In the genomic region with DNA sequence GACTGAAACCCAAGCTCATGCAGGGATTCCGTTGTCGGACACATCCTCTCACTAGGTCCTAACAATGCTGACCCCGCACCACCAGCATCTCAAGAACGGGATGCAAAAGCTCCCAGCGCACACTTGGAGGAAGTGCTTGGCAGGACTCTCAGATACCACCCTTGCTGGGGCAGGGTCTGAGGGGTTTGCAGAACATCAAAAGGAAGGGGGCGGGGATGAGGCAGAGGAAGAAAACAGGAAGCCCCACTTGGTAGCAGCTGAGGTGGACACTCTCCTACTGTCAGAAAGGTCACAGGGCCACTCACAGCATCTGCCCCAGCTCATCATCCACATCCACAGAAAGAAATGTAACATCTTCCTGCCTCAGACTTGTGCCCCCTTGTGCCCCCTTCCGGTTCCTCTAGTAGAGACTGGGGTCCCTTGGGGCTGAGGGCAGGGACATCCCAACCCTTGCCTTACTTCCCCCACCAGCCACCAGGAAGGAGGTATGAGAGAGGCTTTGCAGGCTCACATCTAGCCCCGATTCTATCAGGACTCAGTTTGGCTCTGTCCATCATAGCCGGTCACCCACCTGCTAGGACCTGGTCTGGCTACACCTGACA, we compare ENCODE assay signal across 19 mouse cellular contexts. TPM values are rescaled to one million over a fixed set of nuclear protein-coding genes. Genes with fewer than 3 reads are reported as not detected.
DNase-seq lines count a peak whose midpoint lies in the region; ATAC-seq and TF ChIP-seq lines count a peak whose summit lies in the region.
"Had no signal": no experiment of that assay in that cellular context is flagged by ENCODE, and none has a peak within 500 bp of the region (broad histone marks: within the 10 kb centered on the region; RNA-seq: fewer than 3 reads in every experiment).

No protein-coding gene starts in this region.

- no peak overlapping the region for H3K4me3 ChIP-seq in gastrocnemius, adult 2 months
- no peak overlapping the region for H3K4me3 ChIP-seq in hindbrain, embryonic 14.5 days (replicated peaks; ENCODE audit: low read length)
- H3K4me3 ChIP-seq: embryonic facial prominence, embryonic 15.5 days; limb, embryonic 12.5 days; midbrain, embryonic 10.5 days; neural tube, embryonic 15.5 days had no signal

- no peak for TF ChIP-seq CTCF in gastrocnemius, adult 2 months (IDR thresholded peaks at IDR 0.05)

- no peak for DNase-seq in gastrocnemius, adult 2 months
- no peak for DNase-seq in gastrocnemius, adult 8-10 months (ENCODE audit: low spot score in 2 of 2)
- DNase-seq in kidney, postnatal 10 days, result peak; percentile 60
- DNase-seq in kidney, postnatal 4 days, result no peak
- peak; percentile 55 to 56 for DNase-seq in spleen, adult 18-20 months
- DNase-seq in spleen, adult 12 weeks (ENCODE audit: low spot score), result no peak
- no peak for DNase-seq in left cerebral cortex, postnatal 36 days (ENCODE audit: low spot score in 2 of 2)
- no peak for DNase-seq in hindbrain, embryonic 14.5 days (ENCODE audit: low spot score)
- DNase-seq: cerebellum, adult 18-20 months; heart, postnatal 14 days; lung, postnatal 14 days; retina, postnatal 1 day; thymus, postnatal 14 days had no signal

- peaks cover 57% of the 10 kb centered on the region for H3K36me3 ChIP-seq in hindbrain, embryonic 14.5 days (replicated peaks; ENCODE audit: control insufficient read depth, insufficient read depth)
- H3K36me3 ChIP-seq: embryonic facial prominence, embryonic 15.5 days had no signal

- H3K9me3 ChIP-seq in hindbrain, embryonic 14.5 days (ENCODE audit: control insufficient read depth, low read length), result no peaks in the 10 kb centered on the region
- H3K9me3 ChIP-seq: embryonic facial prominence, embryonic 15.5 days; limb, embryonic 12.5 days; midbrain, embryonic 10.5 days; neural tube, embryonic 15.5 days had no signal

- H3K27ac ChIP-seq in gastrocnemius, adult 2 months, result peak overlapping the region; percentile 96
- no peak overlapping the region for H3K27ac ChIP-seq in hindbrain, embryonic 14.5 days
- H3K27ac ChIP-seq: embryonic facial prominence, embryonic 15.5 days; hindbrain, postnatal 0 days; limb, embryonic 12.5 days; midbrain, embryonic 10.5 days; neural tube, embryonic 15.5 days; stomach, postnatal 0 days had no signal

- peaks cover 9% of the 10 kb centered on the region for H3K4me1 ChIP-seq in hindbrain, embryonic 14.5 days (replicated peaks; ENCODE audit: control insufficient read depth, insufficient read depth, low read length)

- WGBS in hindbrain, embryonic 14.5 days, result 86% methylated on average over 8 of the region's 9 CpGs

- H3K9ac ChIP-seq in hindbrain, embryonic 14.5 days, result no peak overlapping the region
- H3K9ac ChIP-seq: embryonic facial prominence, embryonic 15.5 days; limb, embryonic 12.5 days; neural tube, embryonic 15.5 days had no signal

- no peak overlapping the region for H3K4me2 ChIP-seq in hindbrain, embryonic 14.5 days (replicated peaks)
- H3K4me2 ChIP-seq: embryonic facial prominence, embryonic 15.5 days; limb, embryonic 12.5 days; neural tube, embryonic 15.5 days had no signal

- no peak for ATAC-seq in hindbrain, embryonic 14.5 days (ENCODE audit: low FRiP score)
- ATAC-seq: hindbrain, postnatal 0 days had no signal

- H3K27me3 ChIP-seq in hindbrain, embryonic 14.5 days (ENCODE audit: control insufficient read depth, insufficient read depth, low read length), result no peaks in the 10 kb centered on the region
- H3K27me3 ChIP-seq: embryonic facial prominence, embryonic 15.5 days; limb, embryonic 12.5 days; neural tube, embryonic 15.5 days had no signal

- intact Hi-C loops in gastrocnemius, adult 2 months (cut with DNase I), result no loop called here
- intact Hi-C loops in left cerebral cortex, postnatal 36 days (cut with DNase I), result no loop called here

RNA-seq across cellular contexts. Expression of a gene that starts 25.7 kb away (rescaled TPM):
- 10 to 100 TPM; 55.1 to 58.5 TPM for total RNA-seq in gastrocnemius, adult 2 months (2021)
- total RNA-seq in gastrocnemius, adult 8-10 months (2022), result 10 to 100 TPM; 38.1 to 56.9 (median 50.0) TPM
- 10 to 100 TPM; 60.1 to 60.2 TPM for total RNA-seq in left cerebral cortex, postnatal 36 days (2021)
- 86.9 and 93.7 TPM in 2 replicates for polyA plus RNA-seq in hindbrain, embryonic 14.5 days (2014; fragmentation: Nextera tagmentation; extraction: Ambion mirVana)

Comparison
In these comparisons a context has a peak if more than half of its experiments do, and no peak if none do; other contexts are left out.
1. DNase-seq: peak in kidney, postnatal 10 days (single experiment) and spleen, adult 18-20 months (2 of 2); none in gastrocnemius, adult 2 months (single experiment), gastrocnemius, adult 8-10 months (0 of 2), kidney, postnatal 4 days (0 of 2), spleen, adult 12 weeks (single experiment), left cerebral cortex, postnatal 36 days (0 of 2) and hindbrain, embryonic 14.5 days (single experiment).